Mouse (Mus musculus): ENCODE measurements around the gene Coa3. TPM values are rescaled to one million over a fixed set of nuclear protein-coding genes. Genes with fewer than 3 reads are reported as not detected.

Coa3 gene
- total and polyA plus RNA-seq, 2 experiments: 74.7 to 289 TPM

GRCm38 (mm10) chr11:101262272-101262967 is 16.5 kb downstream of the Coa3 start:
- no peaks in the 10 kb centered on the region for H3K79me2 ChIP-seq (ENCODE audit: control insufficient read depth, insufficient read depth, low read length)
- H3K4me1 ChIP-seq (ENCODE audit: control insufficient read depth, insufficient read depth, low read length): peaks cover 10% of the 10 kb centered on the region
- H3K9ac ChIP-seq (ENCODE audit: low read depth, low read length): no peak overlapping the region
- no peak overlapping the region for H3K27ac ChIP-seq (replicated peaks; ENCODE audit: insufficient read depth, low read depth, low read length)
- H3K4me3 ChIP-seq (ENCODE audit: insufficient read depth, low read depth, low read length): no peak overlapping the region
- DNase-seq (ENCODE audit: extremely low read depth, low read depth, low spot score): no peak
- no peaks in the 10 kb centered on the region for H3K27me3 ChIP-seq (ENCODE audit: control insufficient read depth, insufficient read depth, low read length)
- H3K36me3 ChIP-seq (ENCODE audit: control insufficient read depth, insufficient read depth, low read length): no peaks in the 10 kb centered on the region; the same call in 1 of the 2 replicates
- WGBS: 34% methylated on average over 24 of the region's 24 CpGs
- no peak for TF ChIP-seq POLR2A (IDR thresholded peaks at IDR 0.05; ENCODE audit: extremely low read depth, insufficient read depth, low read length)
- TF ChIP-seq CTCF (IDR thresholded peaks at IDR 0.05; ENCODE audit: low read depth, low read length): no peak

GRCm38 (mm10) chr11:101260826-101261380 is 18.0 kb downstream of the Coa3 start:
- no peaks in the 10 kb centered on the region; the same call in 1 of the 2 replicates for H3K36me3 ChIP-seq (ENCODE audit: control insufficient read depth, insufficient read depth, low read length)
- H3K79me2 ChIP-seq (ENCODE audit: control insufficient read depth, insufficient read depth, low read length): no peaks in the 10 kb centered on the region
- peaks cover 10% of the 10 kb centered on the region for H3K4me1 ChIP-seq (ENCODE audit: control insufficient read depth, insufficient read depth, low read length)
- peak overlapping the region; percentile 80 for H3K9ac ChIP-seq (ENCODE audit: low read depth, low read length)
- H3K27ac ChIP-seq (replicated peaks; ENCODE audit: insufficient read depth, low read depth, low read length): peak overlapping the region; percentile 59
- TF ChIP-seq CTCF (IDR thresholded peaks at IDR 0.05; ENCODE audit: low read depth, low read length) (no peak), POLR2A (IDR thresholded peaks at IDR 0.05; ENCODE audit: extremely low read depth, insufficient read depth, low read length) (no peak)
- no peak for DNase-seq (ENCODE audit: extremely low read depth, low read depth, low spot score)
- H3K4me3 ChIP-seq (ENCODE audit: insufficient read depth, low read depth, low read length): peak overlapping the region; percentile 80
- 2% methylated on average over 30 of the region's 30 CpGs for WGBS
- no peaks in the 10 kb centered on the region for H3K27me3 ChIP-seq (ENCODE audit: control insufficient read depth, insufficient read depth, low read length)

GRCm38 (mm10) chr11:101259948-101260825 is 18.7 kb downstream of the Coa3 start, which contains the start of gene Wnk4:
Gene Wnk4, plus strand, starts transcription at chr11:101260567.
- no peaks in the 10 kb centered on the region; the same call in 1 of the 2 replicates for H3K36me3 ChIP-seq (ENCODE audit: control insufficient read depth, insufficient read depth, low read length)
- H3K27me3 ChIP-seq (ENCODE audit: control insufficient read depth, insufficient read depth, low read length): no peaks in the 10 kb centered on the region
- peaks cover 10% of the 10 kb centered on the region for H3K4me1 ChIP-seq (ENCODE audit: control insufficient read depth, insufficient read depth, low read length)
- peak within 1 kb of the TSS; percentile 80 for H3K4me3 ChIP-seq (ENCODE audit: insufficient read depth, low read depth, low read length)
- WGBS: 2% methylated on average over 43 of the region's 43 CpGs
- H3K27ac ChIP-seq (replicated peaks; ENCODE audit: insufficient read depth, low read depth, low read length): peak within 1 kb of the TSS; percentile 69
- H3K79me2 ChIP-seq (ENCODE audit: control insufficient read depth, insufficient read depth, low read length): no peaks in the 10 kb centered on the region
- H3K9ac ChIP-seq (ENCODE audit: low read depth, low read length): peak within 1 kb of the TSS; percentile 80
- TF ChIP-seq POLR2A (IDR thresholded peaks at IDR 0.05; ENCODE audit: extremely low read depth, insufficient read depth, low read length): peak; percentile 57
- TF ChIP-seq CTCF (IDR thresholded peaks at IDR 0.05; ENCODE audit: low read depth, low read length): no peak
- peak; percentile 48 for DNase-seq (ENCODE audit: extremely low read depth, low read depth, low spot score)

GRCm38 (mm10) chr11:101259261-101259712 is 19.6 kb downstream of the Coa3 start:
- 47% methylated on average over 6 of the region's 6 CpGs for WGBS
- TF ChIP-seq CTCF (IDR thresholded peaks at IDR 0.05; ENCODE audit: low read depth, low read length): no peak
- no peak for TF ChIP-seq POLR2A (IDR thresholded peaks at IDR 0.05; ENCODE audit: extremely low read depth, insufficient read depth, low read length)
- no peak overlapping the region for H3K4me3 ChIP-seq (ENCODE audit: insufficient read depth, low read depth, low read length)
- peak overlapping the region; percentile 57; the same call in 1 of the 2 replicates for H3K27ac ChIP-seq (replicated peaks; ENCODE audit: insufficient read depth, low read depth, low read length)
- no peaks in the 10 kb centered on the region for H3K27me3 ChIP-seq (ENCODE audit: control insufficient read depth, insufficient read depth, low read length)
- H3K36me3 ChIP-seq (ENCODE audit: control insufficient read depth, insufficient read depth, low read length): no peaks in the 10 kb centered on the region; the same call in 1 of the 2 replicates
- no peaks in the 10 kb centered on the region for H3K79me2 ChIP-seq (ENCODE audit: control insufficient read depth, insufficient read depth, low read length)
- peaks cover 10% of the 10 kb centered on the region for H3K4me1 ChIP-seq (ENCODE audit: control insufficient read depth, insufficient read depth, low read length)
- no peak overlapping the region for H3K9ac ChIP-seq (ENCODE audit: low read depth, low read length)
- no peak for DNase-seq (ENCODE audit: extremely low read depth, low read depth, low spot score)

- H3K9ac ChIP-seq (ENCODE audit: low read depth, low read length): no peak overlapping the region
- DNase-seq (ENCODE audit: extremely low read depth, low read depth, low spot score): no peak
- no peak overlapping the region for H3K27ac ChIP-seq (replicated peaks; ENCODE audit: insufficient read depth, low read depth, low read length)
- TF ChIP-seq POLR2A (IDR thresholded peaks at IDR 0.05; ENCODE audit: extremely low read depth, insufficient read depth, low read length) (no peak), CTCF (IDR thresholded peaks at IDR 0.05; ENCODE audit: low read depth, low read length) (no peak)
- H3K79me2 ChIP-seq (ENCODE audit: control insufficient read depth, insufficient read depth, low read length): peaks cover 6% of the 10 kb centered on the region; the same call in 1 of the 2 replicates
- 65% methylated on average over 13 of the region's 13 CpGs for WGBS
- peaks cover 10% of the 10 kb centered on the region for H3K4me1 ChIP-seq (ENCODE audit: control insufficient read depth, insufficient read depth, low read length)
- no peaks in the 10 kb centered on the region for H3K27me3 ChIP-seq (ENCODE audit: control insufficient read depth, insufficient read depth, low read length)
- no peak overlapping the region for H3K4me3 ChIP-seq (ENCODE audit: insufficient read depth, low read depth, low read length)
- no peaks in the 10 kb centered on the region; the same call in 1 of the 2 replicates for H3K36me3 ChIP-seq (ENCODE audit: control insufficient read depth, insufficient read depth, low read length)
These were observed 22.8 kb downstream of the Coa3 start for GRCm38 (mm10) chr11:101255826-101256775.
